Mouse (Mus musculus) embryonic fibroblast, embryonic 13.5 days (primary cell): Measurements from ENCODE around the gene Hoxc4. TPM values are rescaled to one million over a fixed set of nuclear protein-coding genes. Genes with fewer than 3 reads are reported as not detected.

Experiments
- H3K27ac ChIP-seq: 2 replicates; pipeline ENCODE4 v1.5.1; 2012; ENCODE audit warnings: low read length, control low read depth, inconsistent platforms; ENCODE audit not compliant: insufficient read depth
- H3K4me1 ChIP-seq: 2 replicates; pipeline ENCODE4 v1.6.1; 2011; ENCODE audit warnings: low read length; ENCODE audit not compliant: control insufficient read depth, insufficient read depth
- H3K4me3 ChIP-seq: 2 replicates; pipeline ENCODE4 v1.5.1; 2011; ENCODE audit warnings: mild to moderate bottlenecking, control low read depth, low read length; ENCODE audit not compliant: insufficient read depth
- CTCF ChIP-seq: IDR thresholded peaks from 2 replicates; pipeline ENCODE4 v1.5.1; 2011; ENCODE audit warnings: mild to moderate bottlenecking, control low read depth, low read length, moderate library complexity, borderline replicate concordance; ENCODE audit not compliant: insufficient read depth
- POLR2A ChIP-seq: IDR thresholded peaks from 2 replicates; pipeline ENCODE4 v1.6.1; 2011; ENCODE audit warnings: low read depth, mild to moderate bottlenecking, control low read depth, low read length, moderate library complexity
- polyA plus RNA-seq: library from polyadenylated mRNA; stranded (reverse); fragments of >200 nt; gene quantifications from 2 replicates; pipeline ENCODE4 v1.2.4, GENCODE M21; 2011; ENCODE audit warnings: low read depth; ENCODE audit not compliant: missing spikeins, insufficient read length

Gene Hoxc4
- polyA plus RNA-seq, 1 experiment = 12.6 TPM

DNA sequence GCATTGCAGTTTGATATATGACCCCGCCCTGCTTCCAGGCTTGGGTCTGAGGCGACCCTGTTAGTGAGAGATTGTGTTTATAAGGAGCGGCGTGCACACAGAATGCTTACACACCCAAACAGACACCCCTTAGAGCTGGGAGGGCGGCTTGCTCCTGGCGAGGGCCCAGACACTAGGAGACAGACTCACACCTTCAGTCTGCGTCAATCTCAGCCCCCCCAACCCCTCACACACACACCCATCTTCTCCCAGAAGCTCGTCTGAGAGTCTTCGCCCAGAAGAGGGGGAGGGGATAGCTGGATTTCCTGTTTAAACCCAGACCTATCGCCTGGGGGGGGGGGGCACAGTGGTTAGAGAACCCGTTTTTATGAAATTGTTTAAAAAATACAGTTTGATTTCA lies 18.8 kb upstream of the Hoxc4 start:
- H3K27ac ChIP-seq = peak overlapping the region; percentile 92
- H3K4me3 ChIP-seq = peak overlapping the region; percentile 41
- TF ChIP-seq CTCF (no peak), POLR2A (peak; percentile 48; the same call in 1 of the 2 replicates)
- H3K4me1 ChIP-seq = no peaks in the 10 kb centered on the region

DNA sequence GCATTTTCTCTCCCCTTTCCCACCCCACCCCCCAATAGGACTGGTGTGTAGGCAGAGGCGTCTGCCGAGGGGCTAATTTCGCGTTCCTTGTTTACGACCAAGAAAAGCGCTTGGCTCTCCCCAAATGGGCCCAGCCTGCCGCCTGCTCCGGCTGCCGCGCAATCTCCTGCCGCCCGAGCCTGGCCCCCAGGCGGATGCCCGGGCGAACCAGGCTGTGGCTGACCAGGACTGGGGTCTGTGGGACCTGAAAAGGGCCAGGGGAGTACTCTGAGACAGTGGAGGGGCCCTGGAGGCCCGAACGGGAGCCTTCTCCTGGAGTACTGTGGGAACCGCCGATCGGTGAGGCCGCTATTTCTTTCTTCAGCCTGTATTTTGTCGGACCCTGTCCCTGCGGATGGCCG lies 18.2 kb upstream of the Hoxc4 start:
- peak overlapping the region; percentile 43 for H3K4me3 ChIP-seq
- H3K27ac ChIP-seq = peak overlapping the region; percentile 92
- TF ChIP-seq CTCF (no peak), POLR2A (0 out of 2 replicates have a peak, but pooled peaks have one; percentile 19)
- no peaks in the 10 kb centered on the region for H3K4me1 ChIP-seq

DNA sequence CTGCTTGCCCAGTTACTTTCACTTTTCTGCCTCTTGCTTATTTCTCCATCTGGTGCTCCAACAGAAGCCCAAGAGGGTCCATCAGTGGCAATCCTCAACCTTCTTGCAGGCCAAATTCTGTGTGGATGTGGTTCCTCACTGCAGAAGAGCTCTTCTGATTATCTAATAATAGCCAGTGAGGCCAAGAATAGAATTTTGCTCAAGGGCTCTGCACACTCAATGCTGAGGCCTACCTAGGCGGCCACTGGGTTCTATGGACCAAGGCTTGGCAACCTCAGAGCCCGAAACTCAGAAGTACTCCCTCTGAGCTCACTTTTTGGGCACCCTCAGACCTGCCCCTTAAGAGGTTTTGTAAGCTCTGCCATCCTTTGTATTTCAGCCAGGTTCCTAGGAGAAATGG lies 17.4 kb upstream of the Hoxc4 start:
- TF ChIP-seq POLR2A (0 out of 2 replicates have a peak, but pooled peaks have one; percentile 14), CTCF (no peak)
- peak overlapping the region; percentile 92 for H3K27ac ChIP-seq
- H3K4me3 ChIP-seq = peak overlapping the region; percentile 43
- H3K4me1 ChIP-seq = no peaks in the 10 kb centered on the region; the same call in 1 of the 2 replicates

DNA sequence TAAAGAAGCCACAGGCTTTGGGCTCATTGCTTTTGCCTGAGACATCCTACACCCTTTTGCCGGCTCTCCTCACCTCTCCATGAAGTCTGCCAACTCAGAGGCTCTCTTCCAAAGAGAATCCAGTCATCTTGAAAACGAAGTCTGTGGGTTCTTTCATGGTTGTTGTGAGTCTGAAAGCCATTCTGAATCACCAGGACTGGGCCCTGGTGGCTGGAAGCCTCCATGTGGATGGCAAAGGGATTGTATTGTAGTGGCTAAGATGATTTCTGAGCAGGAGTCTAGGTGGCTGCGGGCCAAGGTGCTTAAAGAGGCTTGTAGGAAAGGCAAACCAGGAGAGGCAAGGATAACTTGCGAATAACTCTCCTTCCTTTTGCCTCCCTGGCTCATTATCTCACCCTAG lies 16.6 kb upstream of the Hoxc4 start:
- TF ChIP-seq CTCF (no peak), POLR2A (peak; percentile 8; the same call in 1 of the 2 replicates)
- H3K4me3 ChIP-seq = 0 out of 2 replicates have a peak overlapping the region, but pooled peaks have one; percentile 12
- H3K27ac ChIP-seq = peak overlapping the region; percentile 92
- no peaks in the 10 kb centered on the region; the same call in 1 of the 2 replicates for H3K4me1 ChIP-seq

DNA sequence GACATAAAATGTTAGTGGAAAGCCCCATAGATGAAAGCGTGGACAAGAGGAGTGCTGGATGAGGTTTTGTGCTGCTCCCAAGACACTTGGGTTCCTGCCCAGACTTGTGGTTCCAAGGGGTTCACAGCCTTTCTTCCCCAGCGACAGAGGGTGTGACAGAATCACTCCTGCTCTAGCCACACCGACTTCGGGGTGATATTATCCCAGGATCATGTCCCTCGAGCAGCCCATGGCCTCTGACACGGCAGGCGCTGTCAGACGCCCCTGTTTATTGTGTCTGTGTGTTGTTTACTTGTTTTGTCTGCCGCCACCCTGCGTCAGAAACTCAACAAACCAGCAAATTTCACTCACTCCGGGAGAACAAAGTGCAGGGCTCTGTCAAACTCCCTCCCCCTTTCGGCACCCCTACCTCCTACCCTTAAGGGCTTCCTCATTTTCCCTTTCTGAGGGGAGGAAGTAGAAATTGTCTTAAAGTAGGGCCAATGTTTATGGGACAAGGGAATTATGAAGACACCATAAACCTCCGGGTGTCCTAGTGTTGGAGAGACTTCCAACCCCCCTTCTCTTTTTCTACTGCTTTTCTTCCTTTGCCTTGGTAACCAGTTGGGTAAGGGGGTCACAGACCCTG lies 15.8 kb upstream of the Hoxc4 start:
- H3K4me1 ChIP-seq = no peaks in the 10 kb centered on the region; the same call in 1 of the 2 replicates
- TF ChIP-seq POLR2A (peak; percentile 38; the same call in 1 of the 2 replicates), CTCF (no peak)
- H3K27ac ChIP-seq = peak overlapping the region; percentile 92
- peak overlapping the region; percentile 0; the same call in 1 of the 2 replicates for H3K4me3 ChIP-seq

DNA sequence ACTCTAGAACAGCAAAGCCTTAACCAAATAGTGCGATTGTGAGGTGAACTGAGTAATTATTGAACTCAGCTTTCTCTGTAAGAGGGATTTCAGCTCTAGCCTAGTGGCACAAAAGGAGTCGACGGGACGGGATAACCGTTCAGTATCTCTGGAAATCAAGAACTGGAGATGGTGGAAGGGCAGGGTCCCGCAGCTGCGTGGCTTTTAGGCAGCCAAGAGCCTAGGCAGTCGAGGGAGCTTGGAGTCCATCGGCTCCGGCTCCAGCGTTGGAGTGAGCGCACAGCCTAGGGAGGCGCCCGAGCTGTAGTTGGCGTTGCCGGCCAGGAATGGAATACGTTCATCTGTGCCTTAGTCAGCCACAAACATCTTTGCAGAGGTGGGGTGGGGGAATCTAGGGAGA lies 13.4 kb upstream of the Hoxc4 start:
- H3K27ac ChIP-seq = peak overlapping the region; percentile 99
- H3K4me3 ChIP-seq = peak overlapping the region; percentile 21; the same call in 1 of the 2 replicates
- TF ChIP-seq POLR2A (peak; percentile 54), CTCF (no peak)
- H3K4me1 ChIP-seq = no peaks in the 10 kb centered on the region; the same call in 1 of the 2 replicates

DNA sequence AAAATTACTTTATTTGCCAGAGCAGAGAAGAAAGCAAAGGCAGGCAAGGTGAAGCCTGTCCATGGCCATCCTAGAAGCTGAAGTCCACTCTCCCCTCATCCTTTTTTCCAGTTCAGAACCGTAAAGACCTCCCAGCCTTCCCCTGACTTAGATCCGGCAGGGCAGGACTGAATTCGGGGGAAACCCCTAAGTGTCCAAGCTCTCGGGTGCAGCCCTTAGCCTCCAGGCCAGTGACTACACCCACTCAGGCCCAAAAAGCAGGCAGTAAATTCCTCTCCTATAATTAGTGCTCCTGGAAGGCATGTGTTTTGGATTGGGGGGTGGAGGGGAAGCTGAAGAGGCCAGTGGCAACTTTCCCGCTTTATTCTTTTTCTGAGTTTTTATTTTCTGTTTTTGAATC lies 12.9 kb upstream of the Hoxc4 start:
- Histone ChIP-seq H3K4me3 (no peak overlapping the region; the same call in 1 of the 2 replicates), H3K27ac (peak overlapping the region; percentile 99), H3K4me1 (no peaks in the 10 kb centered on the region; the same call in 1 of the 2 replicates)
- TF ChIP-seq POLR2A = no peak
- TF ChIP-seq CTCF = no peak

DNA sequence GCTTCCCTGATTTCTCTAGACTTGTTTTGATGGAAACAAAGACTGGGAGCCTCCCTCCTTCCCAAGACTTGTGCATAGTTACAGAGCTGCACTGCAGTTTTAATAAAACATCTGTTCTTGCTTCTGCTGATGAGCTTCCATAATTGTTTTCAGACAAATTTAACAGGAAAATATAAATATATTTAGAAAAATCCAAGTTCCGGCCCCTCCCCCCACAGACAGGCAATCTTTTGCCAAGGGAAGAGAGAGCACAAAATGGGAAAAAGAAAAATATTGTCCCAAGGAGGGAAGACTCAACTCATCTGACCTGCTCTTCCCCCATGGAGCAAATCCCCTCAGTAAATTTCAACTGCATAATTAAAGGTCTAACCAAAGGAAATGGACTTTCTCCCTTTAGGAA lies 12.4 kb upstream of the Hoxc4 start:
- Histone ChIP-seq H3K4me1 (no peaks in the 10 kb centered on the region; the same call in 1 of the 2 replicates), H3K4me3 (no peak overlapping the region), H3K27ac (peak overlapping the region; percentile 99)
- no peak for TF ChIP-seq POLR2A
- no peak for TF ChIP-seq CTCF

DNA sequence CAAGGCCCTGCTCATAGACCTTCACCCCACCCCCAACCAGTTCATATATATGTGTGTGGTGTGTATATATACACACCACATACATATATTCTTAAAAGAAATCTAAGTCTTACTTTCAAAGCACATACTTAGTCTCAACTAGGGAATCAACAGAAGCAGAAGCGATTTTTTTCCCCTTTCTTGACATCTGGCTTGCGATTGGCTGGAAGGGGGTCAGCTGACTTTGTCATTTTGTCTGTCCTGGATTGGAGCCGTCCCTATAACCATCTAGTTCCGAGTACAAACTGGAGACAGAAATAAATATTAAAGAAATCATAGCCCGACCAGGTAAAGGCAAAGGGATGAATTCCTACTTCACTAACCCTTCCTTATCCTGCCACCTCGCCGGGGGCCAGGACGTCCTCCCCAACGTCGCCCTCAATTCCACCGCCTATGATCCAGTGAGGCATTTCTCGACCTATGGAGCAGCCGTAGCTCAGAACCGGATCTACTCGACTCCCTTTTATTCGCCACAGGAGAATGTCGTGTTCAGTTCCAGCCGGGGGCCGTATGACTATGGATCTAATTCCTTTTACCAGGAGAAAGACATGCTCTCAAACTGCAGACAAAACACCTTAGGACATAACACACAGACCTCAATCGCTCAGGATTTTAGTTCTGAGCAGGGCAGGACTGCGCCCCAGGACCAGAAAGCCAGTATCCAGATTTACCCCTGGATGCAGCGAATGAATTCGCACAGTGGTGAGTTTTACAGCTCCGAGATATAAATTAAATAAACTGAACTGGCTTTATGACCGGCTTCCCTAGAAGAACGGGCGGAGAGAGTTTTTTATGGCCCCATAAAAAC lies 9.2 kb upstream of the Hoxc4 start:
- H3K27ac ChIP-seq = peak overlapping the region; percentile 99
- H3K4me1 ChIP-seq = no peaks in the 10 kb centered on the region; the same call in 1 of the 2 replicates
- H3K4me3 ChIP-seq = peak overlapping the region; percentile 56
- peak; percentile 46; the same call in 1 of the 2 replicates for TF ChIP-seq POLR2A
- TF ChIP-seq CTCF = no peak
